Mouse (Mus musculus) olfactory bulb, adult 2 months (tissue): ENCODE results near the gene Vps25.
A peak's percentile ranks its signal among the peaks of the same experiment; 100 is the strongest.

Experiments
- CTCF ChIP-seq: fragments of 200-500 bp; IDR thresholded peaks from 2 replicates; pipeline ENCODE4 v1.5.1; 2012; ENCODE audit warnings: low read depth, mild to moderate bottlenecking, low read length, moderate library complexity; ENCODE audit not compliant: insufficient read depth
- POLR2A ChIP-seq: fragments of 200-500 bp; IDR thresholded peaks from 2 replicates; pipeline ENCODE4 v1.6.1; 2012; ENCODE audit warnings: mild to moderate bottlenecking, low read depth, low read length, moderate library complexity; ENCODE audit not compliant: insufficient read depth

- 0 out of 2 replicates have a peak, but pooled peaks have one; percentile 20 for TF ChIP-seq POLR2A
- no peak for TF ChIP-seq CTCF
Measured at GRCm38 (mm10) chr11:101259948-101260825, 6.7 kb downstream of the Vps25 start, which contains the start of gene Wnk4.
